Mouse (Mus musculus): ENCODE results near the gene BC067074. TPM values are rescaled to one million over a fixed set of nuclear protein-coding genes. Genes with fewer than 3 reads are reported as not detected.
"Not testable (repeated sequence)": the region's sequence is repeated elsewhere in the genome, so short reads cannot be mapped to it uniquely, and the experiment has no call there.

The BC067074 gene
- total and polyA plus RNA-seq, 3 experiments, result not detected

DNA sequence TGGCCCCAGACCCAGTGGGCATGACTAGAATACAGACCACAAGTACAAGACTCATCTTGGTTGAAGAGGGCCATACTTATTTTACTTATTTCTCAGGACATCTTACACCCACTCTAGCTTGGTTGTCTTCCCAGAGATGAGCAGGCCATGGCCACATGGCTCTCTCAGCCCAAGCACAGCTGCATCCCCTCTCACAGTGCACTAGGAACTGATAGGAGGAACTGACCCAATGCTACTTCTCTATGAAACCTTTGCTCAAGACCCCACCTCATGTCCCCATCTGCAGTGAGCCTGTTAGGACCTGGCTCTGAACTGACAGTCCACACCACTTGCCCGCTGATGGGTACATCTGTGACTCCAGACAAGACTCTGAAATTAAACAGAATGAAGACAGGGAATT, 88.8 kb downstream of the BC067074 start:
- TF ChIP-seq E2F4 (IDR thresholded peaks at IDR 0.05; ENCODE audit: borderline replicate concordance, low read depth, low read length) (no peak), ELF1 (IDR thresholded peaks at IDR 0.05; ENCODE audit: low read depth, low read length) (no peak), SIN3A (IDR thresholded peaks at IDR 0.05; ENCODE audit: low read length) (no peak), KAT2A (conservative IDR thresholded peaks at IDR 0.05; ENCODE audit: low read depth, low read length) (no peak), MAFK (IDR thresholded peaks at IDR 0.05; ENCODE audit: borderline replicate concordance, low read depth, low read length) (no peak), GATA1 (IDR thresholded peaks at IDR 0.05; ENCODE audit: low read depth, low read length) (no peak), MXI1 (IDR thresholded peaks at IDR 0.05; ENCODE audit: low read depth, low read length) (no peak), HCFC1 (IDR thresholded peaks at IDR 0.05; ENCODE audit: low read depth, low read length) (no peak), UBTF (IDR thresholded peaks at IDR 0.05; ENCODE audit: borderline replicate concordance, insufficient read depth, low read depth, low read length) (no peak), RCOR1 (IDR thresholded peaks at IDR 0.05; ENCODE audit: low read depth, low read length) (no peak), POLR2AphosphoS5 (IDR thresholded peaks at IDR 0.05; ENCODE audit: borderline replicate concordance, low read depth, low read length) (no peak), ZNF384 (IDR thresholded peaks at IDR 0.05; ENCODE audit: low read depth, low read length) (no peak), MYC (IDR thresholded peaks at IDR 0.05; ENCODE audit: low read depth, low read length) (no peak), ZMIZ1 (IDR thresholded peaks at IDR 0.05; ENCODE audit: low read depth, low read length) (no peak), EP300 (IDR thresholded peaks at IDR 0.05; ENCODE audit: low read depth in 1 of 2, low read length in 2 of 2) (no peak), ZC3H11A (IDR thresholded peaks at IDR 0.05; ENCODE audit: low read depth, low read length) (no peak), POLR2AphosphoS2 (IDR thresholded peaks at IDR 0.05; ENCODE audit: low read length) (no peak), MEF2A (IDR thresholded peaks at IDR 0.05; ENCODE audit: extremely low read depth, insufficient replicate concordance, low read depth, low read length, poor library complexity, severe bottlenecking) (no peak)
- no peaks in the 10 kb centered on the region for H3K27me3 ChIP-seq (ENCODE audit: control insufficient read depth in 1 of 2, insufficient read depth in 2 of 2, low read length in 2 of 2)
- no peaks in the 10 kb centered on the region for H3K4me1 ChIP-seq (ENCODE audit: control insufficient read depth in 1 of 2, insufficient read depth in 2 of 2, low read length in 2 of 2)
- no peak overlapping the region for H3K9ac ChIP-seq (ENCODE audit: control insufficient read depth, low read depth, low read length, poor library complexity, severe bottlenecking)
- no peaks in the 10 kb centered on the region for H3K9me3 ChIP-seq (replicated peaks; ENCODE audit: insufficient read depth, low read length)
- no peak overlapping the region for H3K27ac ChIP-seq (ENCODE audit: control insufficient read depth, low read depth, low read length)
- DNase-seq (ENCODE audit: low read depth, low spot score), result no peak
- H3K4me3 ChIP-seq (ENCODE audit: control insufficient read depth in 1 of 2, insufficient read depth in 1 of 2, low read depth in 2 of 2, low read length in 2 of 2), result no peak overlapping the region
- H3K79me2 ChIP-seq (ENCODE audit: control insufficient read depth, insufficient read depth, low read length, poor library complexity), result no peaks in the 10 kb centered on the region
- H3K36me3 ChIP-seq (ENCODE audit: control insufficient read depth in 1 of 2, insufficient read depth in 2 of 2, low read length in 2 of 2), result no peaks in the 10 kb centered on the region

- H3K9ac ChIP-seq (ENCODE audit: control insufficient read depth, low read depth, low read length, poor library complexity, severe bottlenecking), result no peak overlapping the region
Measured at GRCm38 (mm10) chr13:113382201-113382600, 89.2 kb downstream of the BC067074 start.

DNA sequence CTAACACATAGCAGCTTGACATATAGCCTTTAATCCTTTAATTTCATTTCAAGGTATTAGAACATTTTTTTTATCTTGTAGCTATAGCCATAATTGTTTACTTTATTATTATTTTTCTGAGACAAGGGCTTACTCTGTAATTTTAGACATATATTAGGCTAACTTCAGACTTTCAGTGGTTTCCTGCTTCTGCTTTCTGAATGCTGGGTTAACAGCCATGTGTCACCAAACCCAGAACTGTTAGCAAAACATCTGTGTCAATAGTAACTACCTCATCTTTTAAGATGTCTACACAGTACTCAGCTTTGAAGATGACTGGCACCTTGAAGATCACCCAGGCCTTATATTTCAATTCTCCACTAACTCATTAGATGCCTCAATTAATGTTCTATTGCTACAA, 89.8 kb downstream of the BC067074 start:
- H3K27me3 ChIP-seq (ENCODE audit: control insufficient read depth in 1 of 2, insufficient read depth in 2 of 2, low read length in 2 of 2); H3K9me3 ChIP-seq (replicated peaks; ENCODE audit: insufficient read depth, low read length); DNase-seq (ENCODE audit: low read depth, low spot score); H3K4me3 ChIP-seq (ENCODE audit: control insufficient read depth in 1 of 2, insufficient read depth in 1 of 2, low read depth in 2 of 2, low read length in 2 of 2); H3K27ac ChIP-seq (ENCODE audit: control insufficient read depth, low read depth, low read length); H3K36me3 ChIP-seq (ENCODE audit: control insufficient read depth in 1 of 2, insufficient read depth in 2 of 2, low read length in 2 of 2); H3K4me1 ChIP-seq (ENCODE audit: control insufficient read depth in 1 of 2, insufficient read depth in 2 of 2, low read length in 2 of 2); H3K79me2 ChIP-seq (ENCODE audit: control insufficient read depth, insufficient read depth, low read length, poor library complexity); H3K9ac ChIP-seq (ENCODE audit: control insufficient read depth, low read depth, low read length, poor library complexity, severe bottlenecking): not testable (repeated sequence)

More at GRCm38 (mm10) chr13:113382201-113382600, 89.2 kb downstream of the BC067074 start:
- no peaks in the 10 kb centered on the region for H3K9me3 ChIP-seq (replicated peaks; ENCODE audit: insufficient read depth, low read length)
- no peaks in the 10 kb centered on the region for H3K4me1 ChIP-seq (ENCODE audit: control insufficient read depth in 1 of 2, insufficient read depth in 2 of 2, low read length in 2 of 2)
- no peaks in the 10 kb centered on the region for H3K36me3 ChIP-seq (ENCODE audit: control insufficient read depth in 1 of 2, insufficient read depth in 2 of 2, low read length in 2 of 2)
- TF ChIP-seq E2F4 (IDR thresholded peaks at IDR 0.05; ENCODE audit: borderline replicate concordance, low read depth, low read length) (no peak), HCFC1 (IDR thresholded peaks at IDR 0.05; ENCODE audit: low read depth, low read length) (no peak), BHLHE40 (IDR thresholded peaks at IDR 0.05; ENCODE audit: borderline replicate concordance, low read depth, low read length) (no peak), MAFK (IDR thresholded peaks at IDR 0.05; ENCODE audit: borderline replicate concordance, low read depth, low read length) (no peak), ZNF384 (IDR thresholded peaks at IDR 0.05; ENCODE audit: low read depth, low read length) (no peak), CTCF (IDR thresholded peaks at IDR 0.05 in 2 of 3, conservative IDR thresholded peaks at IDR 0.05 in 1 of 3; ENCODE audit: control insufficient read depth in 1 of 3, insufficient read depth in 1 of 3, low read depth in 2 of 3, low read length in 3 of 3, poor library complexity in 1 of 3, severe bottlenecking in 1 of 3) (no peak), MAZ (IDR thresholded peaks at IDR 0.05; ENCODE audit: low read depth, low read length) (no peak), MEF2A (IDR thresholded peaks at IDR 0.05; ENCODE audit: extremely low read depth, insufficient replicate concordance, low read depth, low read length, poor library complexity, severe bottlenecking) (no peak), POLR2AphosphoS2 (IDR thresholded peaks at IDR 0.05; ENCODE audit: low read length) (no peak), NRF1 (IDR thresholded peaks at IDR 0.05; ENCODE audit: insufficient read depth, low read depth, low read length, poor library complexity, severe bottlenecking) (no peak), ETS1 (IDR thresholded peaks at IDR 0.05; ENCODE audit: low read depth, low read length) (no peak)
- H3K27me3 ChIP-seq (ENCODE audit: control insufficient read depth in 1 of 2, insufficient read depth in 2 of 2, low read length in 2 of 2), result no peaks in the 10 kb centered on the region
- no peaks in the 10 kb centered on the region for H3K79me2 ChIP-seq (ENCODE audit: control insufficient read depth, insufficient read depth, low read length, poor library complexity)
- DNase-seq (ENCODE audit: low read depth, low spot score), result no peak
- no peak overlapping the region for H3K27ac ChIP-seq (ENCODE audit: control insufficient read depth, low read depth, low read length)
- no peak overlapping the region for H3K4me3 ChIP-seq (ENCODE audit: control insufficient read depth in 1 of 2, insufficient read depth in 1 of 2, low read depth in 2 of 2, low read length in 2 of 2)
